Mouse (Mus musculus): Measurements from ENCODE around the gene Gm21887. TPM values are rescaled to one million over a fixed set of nuclear protein-coding genes. Genes with fewer than 3 reads are reported as not detected.
A peak's percentile ranks its signal among the peaks of the same experiment; 100 is the strongest.
"Not testable (repeated sequence)": the region's sequence is repeated elsewhere in the genome, so short reads cannot be mapped to it uniquely, and the experiment has no call there.

Gene Gm21887
- polyA plus RNA-seq (2015; fragmentation: Nextera tagmentation; extraction: Ambion mirVana), result 84.4 and 95.3 TPM in 2 replicates

- peak within 1 kb of the TSS; percentile 66 for H3K4me3 ChIP-seq (replicated peaks)
Measured at GRCm38 (mm10) chrX:170009016-170009750, at the start of gene Gm21887. Gene Gm21887, plus strand, starts transcription at chrX:170009659.

DNA sequence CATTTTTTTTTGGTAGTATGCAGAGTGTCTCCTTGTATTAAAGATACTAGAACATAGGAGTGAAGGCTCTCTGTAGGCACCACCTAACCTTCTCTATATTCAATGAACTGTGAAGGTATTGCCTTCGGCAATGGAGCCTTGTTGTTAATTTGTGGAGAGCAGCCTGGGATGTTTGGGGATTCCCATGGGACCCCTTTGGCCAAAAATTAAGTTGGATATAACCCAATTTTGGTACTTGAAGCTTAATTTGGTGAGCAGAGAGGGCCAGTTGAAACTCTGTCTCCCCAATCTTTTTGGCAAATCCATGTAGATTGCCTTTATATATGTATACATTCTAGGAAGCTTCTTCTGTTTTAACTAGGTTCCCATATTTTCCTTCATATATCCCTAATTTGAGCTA, 40.1 kb upstream of the Gm21887 start:
- Histone ChIP-seq H3K36me3 (peaks cover 15% of the 10 kb centered on the region), H3K9me3 (replicated peaks) (peaks cover 14% of the 10 kb centered on the region; the same call in 1 of the 2 replicates), H3K4me1 (replicated peaks) (no peaks in the 10 kb centered on the region), H3K9ac (no peak overlapping the region), H3K4me2 (no peak overlapping the region), H3K27me3 (no peaks in the 10 kb centered on the region), H3K4me3 (replicated peaks) (no peak overlapping the region), H3K27ac (no peak overlapping the region)
- DNase-seq (no peak), ATAC-seq (ENCODE audit: low read depth) (no peak)
- 69% methylated on average over 1 of the region's 1 CpGs for WGBS (ENCODE audit: insufficient replicate concordance)

More at GRCm38 (mm10) chrX:170009016-170009750, at the start of gene Gm21887:
- DNase-seq, result peak; percentile 81
- peaks cover 44% of the 10 kb centered on the region for H3K9me3 ChIP-seq (replicated peaks)
- peak; percentile 70 for ATAC-seq (ENCODE audit: low read depth)
- peak within 1 kb of the TSS; percentile 80 for H3K27ac ChIP-seq
- peak within 1 kb of the TSS; percentile 55 for H3K4me2 ChIP-seq
- H3K4me1 ChIP-seq (replicated peaks), result not testable (repeated sequence)
- peaks cover 21% of the 10 kb centered on the region for H3K36me3 ChIP-seq
- H3K27me3 ChIP-seq, result peaks cover 13% of the 10 kb centered on the region; the same call in 1 of the 2 replicates
- 66% methylated on average over 116 of the region's 118 CpGs for WGBS (ENCODE audit: insufficient replicate concordance)
- peak within 1 kb of the TSS; percentile 73 for H3K9ac ChIP-seq

- H3K9ac ChIP-seq; H3K4me1 ChIP-seq (replicated peaks); H3K27ac ChIP-seq; H3K4me3 ChIP-seq (replicated peaks); H3K27me3 ChIP-seq; H3K4me2 ChIP-seq; DNase-seq: not testable (repeated sequence)
- H3K9me3 ChIP-seq (replicated peaks), result peaks cover 14% of the 10 kb centered on the region; the same call in 1 of the 2 replicates
- peak; percentile 24; the same call in 1 of the 2 replicates for ATAC-seq (ENCODE audit: low read depth)
- 62% methylated on average over 3 of the region's 3 CpGs for whole genome bisulfite sequencing (ENCODE audit: insufficient replicate concordance)
- H3K36me3 ChIP-seq, result peaks cover 18% of the 10 kb centered on the region
Measured at GRCm38 (mm10) chrX:169969765-169970164, 39.7 kb upstream of the Gm21887 start.

- not testable (repeated sequence) for H3K9ac ChIP-seq; H3K4me1 ChIP-seq (replicated peaks); H3K4me2 ChIP-seq; DNase-seq; H3K27ac ChIP-seq; H3K4me3 ChIP-seq (replicated peaks); ATAC-seq (ENCODE audit: low read depth); H3K27me3 ChIP-seq
- Histone ChIP-seq H3K36me3 (peaks cover 22% of the 10 kb centered on the region), H3K9me3 (replicated peaks) (peaks cover 14% of the 10 kb centered on the region; the same call in 1 of the 2 replicates)
- WGBS (ENCODE audit: insufficient replicate concordance), result 75% methylated on average over 7 of the region's 7 CpGs
Measured at GRCm38 (mm10) chrX:169970546-169970945, 38.9 kb upstream of the Gm21887 start.

DNA sequence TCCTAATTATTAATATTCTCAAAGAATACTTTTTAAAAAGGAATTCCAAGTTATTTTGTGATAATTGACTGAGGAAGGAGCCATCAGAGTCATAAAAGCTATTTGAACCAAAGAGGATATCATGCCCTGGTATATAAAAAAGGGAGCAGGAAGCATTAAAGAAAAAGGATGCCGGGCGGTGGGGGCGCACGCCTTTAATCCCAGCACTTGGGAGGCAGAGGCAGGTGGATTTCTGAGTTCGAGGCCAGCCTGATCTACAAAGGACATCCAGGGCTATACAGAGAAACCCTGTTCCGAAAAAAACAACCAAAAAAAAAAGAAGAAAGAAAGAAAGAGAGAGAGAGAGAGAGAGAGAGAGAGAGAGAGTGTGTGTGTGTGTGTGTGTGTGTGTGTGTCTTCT, 37.9 kb upstream of the Gm21887 start:
- peaks cover 14% of the 10 kb centered on the region; the same call in 1 of the 2 replicates for H3K9me3 ChIP-seq (replicated peaks)
- not testable (repeated sequence) for DNase-seq; ATAC-seq (ENCODE audit: low read depth); H3K27ac ChIP-seq; H3K9ac ChIP-seq; H3K4me3 ChIP-seq (replicated peaks); H3K4me2 ChIP-seq; H3K27me3 ChIP-seq; H3K4me1 ChIP-seq (replicated peaks)
- peaks cover 25% of the 10 kb centered on the region for H3K36me3 ChIP-seq
- WGBS (ENCODE audit: insufficient replicate concordance), result 70% methylated on average over 6 of the region's 6 CpGs

DNA sequence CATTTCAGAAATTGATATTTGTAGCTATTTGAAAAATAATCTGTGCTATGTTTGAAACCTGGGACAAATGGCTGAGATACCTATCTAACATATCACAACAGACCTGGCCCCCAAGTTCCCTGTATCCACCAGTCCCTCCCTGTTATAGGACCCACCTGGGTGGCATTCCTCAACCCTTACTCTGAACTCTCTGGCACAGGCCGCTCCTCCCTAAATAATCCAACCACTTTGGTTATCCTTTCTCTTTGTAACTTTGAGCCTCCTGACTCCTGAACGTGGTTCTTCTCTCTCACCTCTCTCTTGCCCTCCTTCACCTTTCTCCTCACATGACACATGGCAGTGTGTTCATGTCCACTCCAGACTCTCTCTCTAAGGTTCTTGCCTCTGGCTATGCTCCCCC, 37.3 kb upstream of the Gm21887 start:
- not testable (repeated sequence) for H3K4me3 ChIP-seq (replicated peaks); H3K27ac ChIP-seq; H3K9ac ChIP-seq; DNase-seq; H3K4me1 ChIP-seq (replicated peaks); H3K27me3 ChIP-seq; H3K4me2 ChIP-seq
- peak; percentile 24; the same call in 1 of the 2 replicates for ATAC-seq (ENCODE audit: low read depth)
- H3K36me3 ChIP-seq, result peaks cover 27% of the 10 kb centered on the region
- H3K9me3 ChIP-seq (replicated peaks), result peaks cover 14% of the 10 kb centered on the region; the same call in 1 of the 2 replicates
- 57% methylated on average over 2 of the region's 2 CpGs for WGBS (ENCODE audit: insufficient replicate concordance)

GRCm38 (mm10) chrX:169972791-169973494, 36.5 kb upstream of the Gm21887 start:
- not testable (repeated sequence) for H3K9ac ChIP-seq; H3K27ac ChIP-seq; DNase-seq; ATAC-seq (ENCODE audit: low read depth); H3K4me3 ChIP-seq (replicated peaks); H3K4me1 ChIP-seq (replicated peaks); H3K27me3 ChIP-seq; H3K4me2 ChIP-seq
- Histone ChIP-seq H3K9me3 (replicated peaks) (peaks cover 16% of the 10 kb centered on the region; the same call in 1 of the 2 replicates), H3K36me3 (peaks cover 31% of the 10 kb centered on the region)
- 59% methylated on average over 6 of the region's 6 CpGs for WGBS (ENCODE audit: insufficient replicate concordance)

DNA sequence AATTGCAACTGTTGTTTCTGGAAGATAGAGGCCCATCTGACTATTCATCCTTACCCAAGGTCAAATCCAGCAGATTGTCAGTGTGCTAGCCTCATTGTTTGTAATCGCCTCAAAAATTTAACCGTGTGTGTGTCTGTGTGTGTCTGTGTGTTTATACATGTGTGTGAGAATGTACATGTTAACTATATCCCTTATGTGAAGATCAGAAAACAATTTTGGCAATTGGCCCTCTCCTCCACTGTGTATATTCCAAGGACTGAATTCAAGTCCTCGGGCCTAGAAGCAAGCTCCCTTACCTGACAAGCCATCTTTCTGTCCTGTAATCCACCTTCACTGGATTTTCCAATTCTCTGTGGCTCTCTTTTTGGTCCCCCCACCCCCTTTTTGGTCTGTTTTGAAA, 35.7 kb upstream of the Gm21887 start:
- 51% methylated on average over 3 of the region's 3 CpGs for WGBS (ENCODE audit: insufficient replicate concordance)
- not testable (repeated sequence) for H3K4me3 ChIP-seq (replicated peaks); H3K27ac ChIP-seq; ATAC-seq (ENCODE audit: low read depth); H3K9ac ChIP-seq; H3K4me2 ChIP-seq; DNase-seq; H3K27me3 ChIP-seq; H3K4me1 ChIP-seq (replicated peaks)
- Histone ChIP-seq H3K9me3 (replicated peaks) (peaks cover 24% of the 10 kb centered on the region), H3K36me3 (peaks cover 39% of the 10 kb centered on the region)

DNA sequence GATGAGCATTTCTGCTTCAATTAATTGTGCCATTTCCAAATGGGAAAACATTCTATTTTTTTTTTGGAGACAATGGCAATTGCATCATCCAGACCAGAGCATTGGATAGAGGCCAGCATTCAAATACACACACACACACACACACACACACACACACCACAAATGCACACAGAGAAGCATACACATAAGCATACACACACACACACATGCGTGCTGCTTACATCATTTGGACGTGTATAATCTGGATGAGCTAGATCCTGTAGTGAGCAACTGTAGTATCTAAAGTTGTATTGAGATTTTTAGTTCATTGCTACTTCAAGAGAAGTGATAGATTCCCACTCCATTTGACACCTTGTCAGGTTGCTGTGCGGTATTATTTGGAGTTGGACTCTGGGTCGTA, 35.0 kb upstream of the Gm21887 start:
- H3K27me3 ChIP-seq; H3K4me2 ChIP-seq; H3K9ac ChIP-seq; H3K27ac ChIP-seq; H3K4me3 ChIP-seq (replicated peaks); H3K4me1 ChIP-seq (replicated peaks); ATAC-seq (ENCODE audit: low read depth); DNase-seq: not testable (repeated sequence)
- WGBS (ENCODE audit: insufficient replicate concordance), result 57% methylated on average over 4 of the region's 4 CpGs
- peaks cover 42% of the 10 kb centered on the region for H3K36me3 ChIP-seq
- H3K9me3 ChIP-seq (replicated peaks), result peaks cover 30% of the 10 kb centered on the region

DNA sequence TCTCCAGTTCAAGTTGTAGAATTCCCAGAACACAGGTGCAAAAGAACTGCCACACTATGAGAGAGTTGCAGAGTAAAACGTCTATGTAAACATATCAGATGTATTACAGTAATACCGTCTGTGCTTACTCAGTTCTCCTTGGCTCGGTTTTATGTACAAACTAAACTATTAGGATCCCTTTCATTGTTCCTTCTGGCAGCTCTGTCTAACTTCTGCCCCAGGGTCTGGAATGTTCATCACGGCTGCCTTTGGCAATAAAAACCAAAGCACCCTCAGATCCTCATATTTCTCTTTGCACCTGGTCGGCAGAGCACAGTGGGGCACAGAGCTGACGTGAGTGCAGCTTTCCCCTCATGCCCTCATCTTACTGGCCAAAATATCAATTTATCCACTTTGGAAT, 34.5 kb upstream of the Gm21887 start:
- not testable (repeated sequence) for H3K4me3 ChIP-seq (replicated peaks); ATAC-seq (ENCODE audit: low read depth); H3K9ac ChIP-seq; H3K4me2 ChIP-seq; H3K27me3 ChIP-seq; H3K4me1 ChIP-seq (replicated peaks); H3K27ac ChIP-seq; DNase-seq
- WGBS (ENCODE audit: insufficient replicate concordance), result 68% methylated on average over 6 of the region's 6 CpGs
- Histone ChIP-seq H3K9me3 (replicated peaks) (peaks cover 35% of the 10 kb centered on the region), H3K36me3 (peaks cover 43% of the 10 kb centered on the region)

- H3K9ac ChIP-seq; ATAC-seq (ENCODE audit: low read depth); H3K4me1 ChIP-seq (replicated peaks); DNase-seq; H3K27ac ChIP-seq; H3K4me3 ChIP-seq (replicated peaks); H3K27me3 ChIP-seq; H3K4me2 ChIP-seq: not testable (repeated sequence)
- H3K36me3 ChIP-seq, result peaks cover 46% of the 10 kb centered on the region
- 53% methylated on average over 3 of the region's 3 CpGs for WGBS (ENCODE audit: insufficient replicate concordance)
- H3K9me3 ChIP-seq (replicated peaks), result peaks cover 38% of the 10 kb centered on the region
Measured at GRCm38 (mm10) chrX:169975681-169976131, 33.8 kb upstream of the Gm21887 start.

Measured in liver, embryonic 13.5 days (tissue).